Mouse (Mus musculus): ENCODE results near the gene Aloxe3. TPM values are rescaled to one million over a fixed set of nuclear protein-coding genes. Genes with fewer than 3 reads are reported as not detected.

The Aloxe3 gene
- polyA plus RNA-seq, 1 experiment, result 0.14 TPM

DNA sequence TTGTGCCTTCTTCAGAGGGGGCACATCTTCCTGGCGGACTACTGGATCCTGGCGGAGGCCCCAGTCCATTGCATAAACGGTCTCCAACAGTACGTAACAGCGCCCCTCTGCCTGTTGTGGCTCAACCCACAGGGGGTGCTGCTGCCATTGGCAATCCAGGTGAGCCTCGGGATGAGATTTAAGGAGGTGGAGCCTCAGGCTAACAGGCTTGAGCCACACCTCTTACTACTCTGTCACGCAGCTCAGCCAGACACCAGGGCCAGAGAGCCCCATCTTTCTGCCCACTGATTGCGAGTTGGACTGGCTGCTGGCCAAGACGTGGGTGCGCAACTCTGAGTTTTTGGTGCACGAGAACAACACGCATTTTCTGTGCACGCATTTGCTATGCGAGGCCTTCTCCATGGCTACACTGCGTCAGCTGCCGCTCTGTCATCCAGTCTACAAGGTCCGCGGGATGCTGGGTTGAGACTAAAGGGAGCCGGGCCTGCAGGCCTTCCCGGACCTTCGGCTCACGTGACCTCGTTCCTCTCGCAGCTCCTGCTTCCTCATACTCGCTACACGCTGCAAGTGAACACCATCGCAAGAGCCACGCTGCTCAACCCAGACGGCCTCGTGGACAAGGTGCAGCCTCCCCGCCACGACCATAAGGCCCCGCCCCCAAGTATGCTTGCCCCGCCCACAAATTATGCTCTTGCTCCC, 8.4 kb downstream of the Aloxe3 start:
- Histone ChIP-seq H3K79me3 (ENCODE audit: low read depth) (no peaks in the 10 kb centered on the region), H3K4me3 (ENCODE audit: insufficient read depth, poor library complexity, severe bottlenecking) (no peak overlapping the region), H3K27me3 (ENCODE audit: control insufficient read depth, insufficient read depth, insufficient read length) (peaks cover 1% of the 10 kb centered on the region), H3K79me2 (ENCODE audit: control insufficient read depth, insufficient read depth) (no peaks in the 10 kb centered on the region), H3ac (ENCODE audit: control insufficient read depth, insufficient read length, low read depth) (no peak overlapping the region), H3K36me3 (ENCODE audit: control insufficient read depth, insufficient read depth) (no peaks in the 10 kb centered on the region)
- peak; percentile 71 for TF ChIP-seq USF1 (IDR thresholded peaks at IDR 0.05; ENCODE audit: low read depth)
- TF ChIP-seq MYOG (IDR thresholded peaks at IDR 0.05; ENCODE audit: control insufficient read depth, extremely low read depth, insufficient read length), result no peak

DNA sequence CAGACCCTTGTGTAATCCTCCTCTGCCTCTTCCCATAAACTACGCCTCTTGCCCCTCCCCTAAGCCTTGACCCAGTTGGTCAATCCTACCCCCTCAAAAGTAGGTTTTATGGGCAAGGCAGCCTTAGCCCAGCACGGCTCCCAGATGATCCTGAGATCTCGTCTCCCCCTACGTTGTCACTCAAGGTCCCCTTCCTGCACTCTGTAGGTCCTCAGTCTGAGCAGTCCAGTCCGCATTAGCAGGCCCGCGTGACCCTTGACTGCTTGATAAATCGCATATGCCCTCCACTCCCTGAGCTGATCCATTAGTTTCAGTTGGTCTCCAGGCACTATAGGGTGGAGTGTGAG, 8.9 kb downstream of the Aloxe3 start:
- no peaks in the 10 kb centered on the region for H3K36me3 ChIP-seq (ENCODE audit: control insufficient read depth, insufficient read depth)
- H3K27me3 ChIP-seq (ENCODE audit: control insufficient read depth, insufficient read depth, insufficient read length), result peaks cover 6% of the 10 kb centered on the region
- H3ac ChIP-seq (ENCODE audit: control insufficient read depth, insufficient read length, low read depth), result no peak overlapping the region
- H3K79me2 ChIP-seq (ENCODE audit: control insufficient read depth, insufficient read depth), result no peaks in the 10 kb centered on the region
- no peaks in the 10 kb centered on the region for H3K79me3 ChIP-seq (ENCODE audit: low read depth)
- H3K4me3 ChIP-seq (ENCODE audit: insufficient read depth, poor library complexity, severe bottlenecking), result no peak overlapping the region
- TF ChIP-seq CTCF (IDR thresholded peaks at IDR 0.05; ENCODE audit: control insufficient read depth, insufficient read depth, insufficient read length), result no peak
- no peak for TF ChIP-seq USF1 (IDR thresholded peaks at IDR 0.05; ENCODE audit: low read depth)
- no peak for TF ChIP-seq MAX (IDR thresholded peaks at IDR 0.05)

DNA sequence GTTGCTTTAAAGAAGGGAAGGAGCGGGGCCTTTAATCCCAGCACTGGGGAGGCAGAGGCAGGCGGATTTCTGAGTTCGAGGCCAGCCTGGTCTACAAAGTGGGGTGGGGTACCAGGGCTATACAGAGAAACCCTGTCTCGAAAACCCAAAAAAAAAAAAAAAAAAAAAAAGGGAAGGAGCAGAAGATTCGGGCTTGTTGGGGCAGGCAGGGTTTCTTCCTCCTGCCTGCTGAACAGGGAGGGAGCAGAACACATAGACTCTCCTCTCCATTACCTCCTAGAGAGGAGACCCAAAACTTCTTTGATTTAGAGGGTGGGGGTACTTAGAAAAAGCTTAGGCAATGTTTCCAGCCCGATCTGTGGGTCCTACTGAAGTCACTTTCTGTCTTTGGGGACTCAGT, 9.7 kb downstream of the Aloxe3 start:
- no peaks in the 10 kb centered on the region for H3K36me3 ChIP-seq (ENCODE audit: control insufficient read depth, insufficient read depth)
- H3K79me2 ChIP-seq (ENCODE audit: control insufficient read depth, insufficient read depth), result no peaks in the 10 kb centered on the region
- H3K79me3 ChIP-seq (ENCODE audit: low read depth), result no peaks in the 10 kb centered on the region
- TF ChIP-seq MYOD1 (IDR thresholded peaks at IDR 0.05; ENCODE audit: control insufficient read depth, insufficient read length, low read depth) (no peak), MYOG (IDR thresholded peaks at IDR 0.05; ENCODE audit: control insufficient read depth, extremely low read depth, insufficient read length) (no peak), CEBPB (IDR thresholded peaks at IDR 0.05; ENCODE audit: low read depth) (no peak), MAX (IDR thresholded peaks at IDR 0.05) (no peak), FOSL1 (IDR thresholded peaks at IDR 0.05; ENCODE audit: insufficient read depth, low read length, poor library complexity, severe bottlenecking) (no peak), CTCF (IDR thresholded peaks at IDR 0.05; ENCODE audit: control insufficient read depth, insufficient read depth, insufficient read length) (no peak), USF1 (IDR thresholded peaks at IDR 0.05; ENCODE audit: low read depth) (no peak)
- no peak overlapping the region for H3ac ChIP-seq (ENCODE audit: control insufficient read depth, insufficient read length, low read depth)
- peaks cover 10% of the 10 kb centered on the region for H3K27me3 ChIP-seq (ENCODE audit: control insufficient read depth, insufficient read depth, insufficient read length)
- no peak overlapping the region for H3K4me3 ChIP-seq (ENCODE audit: insufficient read depth, poor library complexity, severe bottlenecking)

DNA sequence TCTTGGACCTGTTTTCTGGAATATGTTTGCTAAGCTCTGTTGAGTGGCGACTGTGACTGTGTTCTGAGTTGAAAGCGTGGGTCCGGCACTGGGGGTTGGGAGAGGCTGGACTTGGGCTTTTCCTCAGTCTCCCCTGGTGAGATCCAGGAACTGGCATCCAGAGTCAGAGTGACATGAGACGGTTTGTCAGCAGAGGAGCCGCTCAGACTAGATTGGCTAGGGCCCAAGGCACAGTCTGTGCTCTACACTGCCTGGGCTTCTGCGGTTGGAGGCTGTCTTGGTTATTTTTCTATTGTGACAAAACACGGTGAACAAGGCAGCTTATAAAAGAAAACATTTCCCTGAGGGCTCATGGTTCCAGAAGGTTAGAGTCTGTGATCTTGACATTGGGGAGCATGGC, 21.9 kb downstream of the Aloxe3 start:
- Histone ChIP-seq H3K36me3 (ENCODE audit: control insufficient read depth, insufficient read depth) (no peaks in the 10 kb centered on the region), H3K79me3 (ENCODE audit: low read depth) (no peaks in the 10 kb centered on the region), H3ac (ENCODE audit: control insufficient read depth, insufficient read length, low read depth) (no peak overlapping the region), H3K4me3 (ENCODE audit: insufficient read depth, poor library complexity, severe bottlenecking) (no peak overlapping the region), H3K79me2 (ENCODE audit: control insufficient read depth, insufficient read depth) (no peaks in the 10 kb centered on the region), H3K27me3 (ENCODE audit: control insufficient read depth, insufficient read depth, insufficient read length) (peaks cover 28% of the 10 kb centered on the region)
- TF ChIP-seq MYOG (IDR thresholded peaks at IDR 0.05; ENCODE audit: control insufficient read depth, extremely low read depth, insufficient read length) (no peak), FOSL1 (IDR thresholded peaks at IDR 0.05; ENCODE audit: insufficient read depth, low read length, poor library complexity, severe bottlenecking) (no peak), CTCF (IDR thresholded peaks at IDR 0.05; ENCODE audit: control insufficient read depth, insufficient read depth, insufficient read length) (no peak), MAX (IDR thresholded peaks at IDR 0.05) (no peak), USF1 (IDR thresholded peaks at IDR 0.05; ENCODE audit: low read depth) (no peak), CEBPB (IDR thresholded peaks at IDR 0.05; ENCODE audit: low read depth) (no peak), MYOD1 (IDR thresholded peaks at IDR 0.05; ENCODE audit: control insufficient read depth, insufficient read length, low read depth) (no peak)

DNA sequence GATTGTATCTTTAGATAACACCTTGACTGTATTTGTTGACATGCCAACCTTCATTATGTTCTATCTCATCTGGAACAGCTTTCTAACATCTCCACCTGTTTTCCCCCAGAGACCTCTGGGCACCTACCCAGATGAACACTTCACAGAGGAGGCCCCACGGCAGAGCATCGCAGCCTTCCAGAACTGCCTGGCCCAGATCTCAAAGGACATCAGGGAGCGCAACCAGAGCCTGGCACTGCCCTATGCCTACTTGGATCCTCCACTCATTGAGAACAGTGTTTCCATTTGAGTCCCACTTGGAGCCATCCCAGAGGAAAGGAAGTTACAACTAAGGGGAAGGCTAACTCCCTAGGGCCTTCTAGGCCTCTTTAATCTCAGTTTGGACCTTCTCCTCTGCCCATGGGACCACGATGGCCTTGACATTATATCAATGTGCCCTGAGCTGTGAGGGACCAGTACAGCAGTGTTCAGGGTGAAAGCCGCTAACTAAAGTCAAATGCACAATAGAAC, 22.8 kb downstream of the Aloxe3 start:
- TF ChIP-seq FOSL1 (IDR thresholded peaks at IDR 0.05; ENCODE audit: insufficient read depth, low read length, poor library complexity, severe bottlenecking) (no peak), MYOG (IDR thresholded peaks at IDR 0.05; ENCODE audit: control insufficient read depth, extremely low read depth, insufficient read length) (no peak), MAX (IDR thresholded peaks at IDR 0.05) (no peak), CEBPB (IDR thresholded peaks at IDR 0.05; ENCODE audit: low read depth) (no peak), MYOD1 (IDR thresholded peaks at IDR 0.05; ENCODE audit: control insufficient read depth, insufficient read length, low read depth) (no peak), USF1 (IDR thresholded peaks at IDR 0.05; ENCODE audit: low read depth) (no peak), CTCF (IDR thresholded peaks at IDR 0.05; ENCODE audit: control insufficient read depth, insufficient read depth, insufficient read length) (no peak)
- H3K4me3 ChIP-seq (ENCODE audit: insufficient read depth, poor library complexity, severe bottlenecking), result no peak overlapping the region
- H3K79me2 ChIP-seq (ENCODE audit: control insufficient read depth, insufficient read depth), result no peaks in the 10 kb centered on the region
- H3ac ChIP-seq (ENCODE audit: control insufficient read depth, insufficient read length, low read depth), result no peak overlapping the region
- H3K27me3 ChIP-seq (ENCODE audit: control insufficient read depth, insufficient read depth, insufficient read length), result peaks cover 25% of the 10 kb centered on the region
- no peaks in the 10 kb centered on the region for H3K36me3 ChIP-seq (ENCODE audit: control insufficient read depth, insufficient read depth)
- H3K79me3 ChIP-seq (ENCODE audit: low read depth), result no peaks in the 10 kb centered on the region

DNA sequence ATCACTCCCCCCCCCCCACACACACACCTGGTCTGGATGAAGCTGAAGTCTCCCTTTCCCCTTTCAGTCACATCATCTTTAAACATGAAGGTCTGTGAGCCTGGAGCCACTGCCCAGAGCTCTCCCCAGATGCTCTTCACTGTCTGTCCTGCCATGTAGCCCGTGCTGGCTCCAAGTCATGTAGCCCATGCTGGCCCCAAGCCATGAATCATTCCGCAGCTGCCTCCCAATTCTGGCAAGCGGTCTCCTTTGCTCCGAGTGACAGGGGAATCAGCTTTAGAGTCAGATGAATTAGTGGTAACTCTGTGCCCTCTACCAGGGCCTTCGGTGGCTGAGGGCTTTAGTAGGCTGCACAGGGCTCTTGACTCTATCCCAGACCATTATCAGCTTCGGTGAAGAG, 24.0 kb downstream of the Aloxe3 start:
- no peak for TF ChIP-seq FOSL1 (IDR thresholded peaks at IDR 0.05; ENCODE audit: insufficient read depth, low read length, poor library complexity, severe bottlenecking)
- no peak for TF ChIP-seq USF1 (IDR thresholded peaks at IDR 0.05; ENCODE audit: low read depth)

More for the DNA sequence above, 24.0 kb downstream of the Aloxe3 start:
- Histone ChIP-seq H3ac (ENCODE audit: control insufficient read depth, insufficient read length, low read depth) (no peak overlapping the region), H3K79me2 (ENCODE audit: control insufficient read depth, insufficient read depth) (no peaks in the 10 kb centered on the region), H3K4me3 (ENCODE audit: insufficient read depth, poor library complexity, severe bottlenecking) (no peak overlapping the region), H3K27me3 (ENCODE audit: control insufficient read depth, insufficient read depth, insufficient read length) (peaks cover 28% of the 10 kb centered on the region), H3K79me3 (ENCODE audit: low read depth) (no peaks in the 10 kb centered on the region), H3K36me3 (ENCODE audit: control insufficient read depth, insufficient read depth) (no peaks in the 10 kb centered on the region)

All from C2C12 (cell line).